ENCODE assay signal across 11 mouse cellular contexts in genomic region chr7:25099581-25099980, GRCm38 (mm10). TPM values are rescaled to one million over a fixed set of nuclear protein-coding genes. Genes with fewer than 3 reads are reported as not detected.
A peak's percentile ranks its signal among the peaks of the same experiment; 100 is the strongest.
DNase-seq lines count a peak whose midpoint lies in the region; ATAC-seq and TF ChIP-seq lines count a peak whose summit lies in the region.
"Had no signal": no experiment of that assay in that cellular context is flagged by ENCODE, and none has a peak within 500 bp of the region (broad histone marks: within the 10 kb centered on the region; RNA-seq: fewer than 3 reads in every experiment).

No protein-coding gene starts in this region.

- no peak overlapping the region for H3K4me2 ChIP-seq in liver, embryonic 12.5 days
- no peak overlapping the region for H3K4me2 ChIP-seq in liver, postnatal 0 days (ENCODE audit: low read depth, low read length)
- H3K4me2 ChIP-seq: heart, embryonic 11.5 days had no signal

- H3K27me3 ChIP-seq in liver, embryonic 12.5 days (replicated peaks), result peaks cover 19% of the 10 kb centered on the region; the same call in 1 of the 2 replicates
- H3K27me3 ChIP-seq in E14TG2a.4 (ENCODE audit: insufficient read depth, low read length), result peaks cover 32% of the 10 kb centered on the region
- H3K27me3 ChIP-seq in MEL (ENCODE audit: control insufficient read depth in 1 of 2, insufficient read depth in 2 of 2, low read length in 2 of 2), result no peaks in the 10 kb centered on the region
- 0 out of 2 replicates have a peak, but pooled peaks cover 3% of the 10 kb centered on the region for H3K27me3 ChIP-seq in liver, postnatal 0 days (ENCODE audit: insufficient read depth, low read length)

- 0 out of 2 replicates have a peak, but pooled peaks have one; percentile 24 for ATAC-seq in liver, embryonic 12.5 days
- ATAC-seq in liver, postnatal 0 days, result no peak

- TF ChIP-seq POLR2A in MEL (IDR thresholded peaks at IDR 0.05; ENCODE audit: control insufficient read depth in 1 of 2, insufficient read depth in 1 of 2, low read depth in 1 of 2, low read length in 2 of 2, poor library complexity in 1 of 2), result no peak

- TF ChIP-seq CTCF in E14TG2a.4 (conservative IDR thresholded peaks at IDR 0.05; ENCODE audit: low read length) (peak; percentile 35), MEL (IDR thresholded peaks at IDR 0.05 in 2 of 3, conservative IDR thresholded peaks at IDR 0.05 in 1 of 3; ENCODE audit: control insufficient read depth in 1 of 3, insufficient read depth in 1 of 3, low read depth in 2 of 3, low read length in 3 of 3, poor library complexity in 1 of 3, severe bottlenecking in 1 of 3) (peak in 2 of 3 experiments; percentile 30 to 41; a peak in 3 of 6 replicates)
- peak; percentile 30; the same call in 1 of the 2 replicates for TF ChIP-seq CTCF in liver, postnatal 0 days (IDR thresholded peaks at IDR 0.05; ENCODE audit: low read depth)

- 42% methylated on average over 4 of the region's 4 CpGs for WGBS in liver, embryonic 12.5 days (ENCODE audit: insufficient replicate concordance)
- 64% methylated on average over 4 of the region's 4 CpGs for WGBS in liver, postnatal 0 days (ENCODE audit: insufficient replicate concordance)

- H3K36me3 ChIP-seq in liver, embryonic 12.5 days, result no peaks in the 10 kb centered on the region; the same call in 1 of the 2 replicates
- H3K36me3 ChIP-seq in E14TG2a.4 (ENCODE audit: insufficient read depth, low read length) (0 out of 2 replicates have a peak, but pooled peaks cover 3% of the 10 kb centered on the region), MEL (ENCODE audit: control insufficient read depth in 1 of 2, insufficient read depth in 2 of 2, low read length in 2 of 2) (no peaks in the 10 kb centered on the region)
- no peaks in the 10 kb centered on the region for H3K36me3 ChIP-seq in liver, postnatal 0 days (replicated peaks; ENCODE audit: insufficient read depth, low read length)
- H3K36me3 ChIP-seq: G1E had no signal

- TF ChIP-seq RAD21 in MEL (IDR thresholded peaks at IDR 0.05; ENCODE audit: low read depth, low read length), result peak; percentile 35

- H3K9me3 ChIP-seq in liver, embryonic 12.5 days (replicated peaks), result no peaks in the 10 kb centered on the region
- H3K9me3 ChIP-seq in E14TG2a.4 (ENCODE audit: low read length), result no peaks in the 10 kb centered on the region
- H3K9me3 ChIP-seq in MEL (replicated peaks; ENCODE audit: insufficient read depth, low read length), result no peaks in the 10 kb centered on the region
- H3K9me3 ChIP-seq in liver, postnatal 0 days (ENCODE audit: low read length), result no peaks in the 10 kb centered on the region
- H3K9me3 ChIP-seq: G1E had no signal

- no peaks in the 10 kb centered on the region for H3K4me1 ChIP-seq in liver, embryonic 12.5 days
- H3K4me1 ChIP-seq in E14TG2a.4 (replicated peaks; ENCODE audit: low read depth, low read length) (peaks cover 32% of the 10 kb centered on the region), MEL (ENCODE audit: control insufficient read depth in 1 of 2, insufficient read depth in 2 of 2, low read length in 2 of 2) (no peaks in the 10 kb centered on the region)
- H3K4me1 ChIP-seq in liver, postnatal 0 days (ENCODE audit: insufficient read depth), result no peaks in the 10 kb centered on the region

- no peaks in the 10 kb centered on the region for H3K79me2 ChIP-seq in MEL (ENCODE audit: control insufficient read depth, insufficient read depth, low read length, poor library complexity)

- no peak for TF ChIP-seq EP300 in MEL (IDR thresholded peaks at IDR 0.05; ENCODE audit: low read depth in 1 of 2, low read length in 2 of 2)
- no peak for TF ChIP-seq EP300 in liver, postnatal 0 days (IDR thresholded peaks at IDR 0.05; ENCODE audit: low read depth)

- H3K9ac ChIP-seq in liver, embryonic 12.5 days, result no peak overlapping the region
- H3K9ac ChIP-seq in MEL (ENCODE audit: control insufficient read depth, low read depth, low read length, poor library complexity, severe bottlenecking), result no peak overlapping the region
- no peak overlapping the region for H3K9ac ChIP-seq in liver, postnatal 0 days (replicated peaks)

- no peak overlapping the region for H3K27ac ChIP-seq in liver, embryonic 12.5 days
- H3K27ac ChIP-seq in MEL (ENCODE audit: control insufficient read depth, low read depth, low read length), result no peak overlapping the region
- no peak overlapping the region for H3K27ac ChIP-seq in liver, postnatal 0 days (ENCODE audit: low read depth)

- DNase-seq in liver, result no peak
- peak; percentile 31 for DNase-seq in MEL (ENCODE audit: low read depth, low spot score)
- DNase-seq in liver, postnatal 0 days, result no peak
- no peak for DNase-seq in kidney, adult 9 months
- no peak for DNase-seq in adrenal gland, adult 18-20 months (ENCODE audit: low spot score in 2 of 2)
- DNase-seq: adrenal gland, adult 2 months; kidney, postnatal 4 days had no signal

- H3K4me3 ChIP-seq in liver, embryonic 12.5 days, result no peak overlapping the region
- no peak overlapping the region for H3K4me3 ChIP-seq in E14TG2a.4 (replicated peaks; ENCODE audit: low read length)
- H3K4me3 ChIP-seq in MEL (ENCODE audit: control insufficient read depth in 1 of 2, insufficient read depth in 1 of 2, low read depth in 2 of 2, low read length in 2 of 2), result no peak overlapping the region
- no peak overlapping the region for H3K4me3 ChIP-seq in liver, postnatal 0 days (ENCODE audit: low read depth, low read length)

TF ChIP-seq in MEL, 35 proteins besides CTCF, POLR2A, EP300 and RAD21:
- TF ChIP-seq USF1 (IDR thresholded peaks at IDR 0.05; ENCODE audit: low read depth, low read length) (no peak), USF2 (IDR thresholded peaks at IDR 0.05; ENCODE audit: borderline replicate concordance in 1 of 2, insufficient read depth in 1 of 2, low read depth in 1 of 2, low read length in 2 of 2) (no peak), SMC3 (IDR thresholded peaks at IDR 0.05; ENCODE audit: low read depth, low read length) (peak; percentile 36; the same call in 1 of the 2 replicates), MYB (IDR thresholded peaks at IDR 0.05; ENCODE audit: low read depth, low read length) (no peak), ETS1 (IDR thresholded peaks at IDR 0.05; ENCODE audit: low read depth, low read length) (no peak)
TF ChIP-seq in MEL: peak in this region for 1.

RNA-seq across cellular contexts. Expression of gene Zfp574, which starts 27.2 kb away (rescaled TPM):
- 14.4 and 15.7 TPM in 2 replicates for polyA plus RNA-seq in liver, embryonic 12.5 days (2016; fragmentation: Nextera tagmentation; extraction: Ambion mirVana)
- 15.0 and 16.3 TPM in 2 replicates for total RNA-seq in MEL (2012; rRNA removed)
- 10 to 100 TPM in 1 of 2 experiments, not detected in 1; 30.2 TPM for polyA plus RNA-seq in MEL (2012; ENCODE audit: insufficient read depth in 1 of 2, insufficient read length in 2 of 2, low read depth in 1 of 2, low replicate concordance in 2 of 2, missing spikeins in 1 of 2)
- polyA plus RNA-seq in liver, postnatal 0 days (2015; fragmentation: Nextera tagmentation; extraction: Ambion mirVana), result 9.4 and 10.8 TPM in 2 replicates
- 10 to 100 TPM; 18.6 to 19.6 TPM for total RNA-seq in adrenal gland, adult 18-20 months (2021)

RNA-seq across cellular contexts. Expression of gene Grik5, which starts 27.4 kb away (rescaled TPM):
- polyA plus RNA-seq in liver, embryonic 12.5 days (2016; fragmentation: Nextera tagmentation; extraction: Ambion mirVana), result 2.5 and 3.0 TPM in 2 replicates
- 3.5 and 4.6 TPM in 2 replicates for total RNA-seq in MEL (2012; rRNA removed)
- 10 to 100 TPM in 1 of 2 experiments, not detected in 1; 22.0 TPM for polyA plus RNA-seq in MEL (2012; ENCODE audit: insufficient read depth in 1 of 2, insufficient read length in 2 of 2, low read depth in 1 of 2, low replicate concordance in 2 of 2, missing spikeins in 1 of 2)
- 0.69 and 0.76 TPM in 2 replicates for polyA plus RNA-seq in liver, postnatal 0 days (2015; fragmentation: Nextera tagmentation; extraction: Ambion mirVana)
- total RNA-seq in adrenal gland, adult 18-20 months (2021), result 10 to 100 TPM; 15.3 to 17.2 TPM
